Mouse (Mus musculus) large intestine, adult 2 months (tissue): ENCODE results near the gene Fignl1. TPM values are rescaled to one million over a fixed set of nuclear protein-coding genes. Genes with fewer than 3 reads are reported as not detected.

ENCODE experiments used
- DNase-seq: peaks from one replicate; pipeline ENCODE4 v3.0.0-alpha.2; 2012; ENCODE audit warnings: low read depth, low spot score
- WGBS: fragments of 180-500 bp; shearing (Covaris S2); methylation state at CpG from one replicate; pipeline ENCODE4 v1.1.7; 2018; 5-methylcytosine and 5-hydroxymethylcytosine counted together
- polyA plus RNA-seq: library from polyadenylated mRNA; depleted of rRNA; stranded (reverse); fragments of >200 nt; gene quantifications from 2 replicates; pipeline ENCODE4 v1.2.3, GENCODE M21; 2012

The Fignl1 gene
- polyA plus RNA-seq, 1 experiment: 3.0 TPM

- no peak for DNase-seq
- 88% methylated on average over 6 of the region's 6 CpGs for WGBS
These were observed 10.0 kb upstream of the Fignl1 start for GRCm38 (mm10) chr11:11818797-11819196.

- WGBS: 83% methylated on average over 3 of the region's 3 CpGs
- no peak for DNase-seq
These were observed 7.0 kb upstream of the Fignl1 start for GRCm38 (mm10) chr11:11815737-11816136.

- DNase-seq: no peak
- WGBS: 26% methylated on average over 9 of the region's 9 CpGs
These were observed 3.2 kb upstream of the Fignl1 start for GRCm38 (mm10) chr11:11811906-11812480.

GRCm38 (mm10) chr11:11809404-11810175, 828 bp upstream of the Fignl1 start:
- no peak for DNase-seq
- WGBS: 19% methylated on average over 11 of the region's 11 CpGs

- WGBS: 3% methylated on average over 25 of the region's 25 CpGs
- no peak for DNase-seq
These were observed 535 bp downstream of the Fignl1 start for GRCm38 (mm10) chr11:11808035-11808819.

GRCm38 (mm10) chr11:11805951-11806350, 2.8 kb downstream of the Fignl1 start:
- DNase-seq: no peak
- 78% methylated on average over 4 of the region's 4 CpGs for WGBS

GRCm38 (mm10) chr11:11804421-11804820, 4.3 kb downstream of the Fignl1 start:
- 82% methylated on average over 5 of the region's 5 CpGs for WGBS
- DNase-seq: no peak

- DNase-seq: no peak
- WGBS: 91% methylated on average over 9 of the region's 9 CpGs
These were observed 7.7 kb downstream of the Fignl1 start for GRCm38 (mm10) chr11:11801067-11801466.

- DNase-seq: no peak
These were observed 8.5 kb downstream of the Fignl1 start for GRCm38 (mm10) chr11:11800304-11800703.

GRCm38 (mm10) chr11:11798690-11799089, 10.1 kb downstream of the Fignl1 start:
- 98% methylated on average over 1 of the region's 1 CpGs for WGBS
- DNase-seq: no peak

More at GRCm38 (mm10) chr11:11800304-11800703, 8.5 kb downstream of the Fignl1 start:
- 87% methylated on average over 3 of the region's 3 CpGs for WGBS

- 38% methylated on average over 1 of the region's 1 CpGs for WGBS
- no peak for DNase-seq
These were observed 14.1 kb downstream of the Fignl1 start for GRCm38 (mm10) chr11:11794626-11795025.

GRCm38 (mm10) chr11:11788521-11788974, 20.2 kb downstream of the Fignl1 start:
- 1% methylated on average over 8 of the region's 8 CpGs for WGBS

GRCm38 (mm10) chr11:11785457-11785856, 23.3 kb downstream of the Fignl1 start:
- no peak for DNase-seq
- WGBS: 50% methylated on average over 6 of the region's 6 CpGs

More at GRCm38 (mm10) chr11:11788521-11788974, 20.2 kb downstream of the Fignl1 start:
- DNase-seq: peak; percentile 43

GRCm38 (mm10) chr11:11781728-11782127, 27.0 kb downstream of the Fignl1 start:
- no peak for DNase-seq
- WGBS: 71% methylated on average over 8 of the region's 8 CpGs

- no peak for DNase-seq
- WGBS: 90% methylated on average over 6 of the region's 6 CpGs
These were observed 30.4 kb downstream of the Fignl1 start for GRCm38 (mm10) chr11:11778345-11778744.

GRCm38 (mm10) chr11:11777796-11778195, 31.0 kb downstream of the Fignl1 start:
- WGBS: 69% methylated on average over 2 of the region's 2 CpGs
- DNase-seq: no peak

- no peak for DNase-seq
- WGBS: 37% methylated on average over 3 of the region's 3 CpGs
These were observed 31.5 kb downstream of the Fignl1 start for GRCm38 (mm10) chr11:11777246-11777645.

- no peak for DNase-seq
- WGBS: 72% methylated on average over 7 of the region's 7 CpGs
These were observed 32.0 kb downstream of the Fignl1 start for GRCm38 (mm10) chr11:11776822-11777174.

GRCm38 (mm10) chr11:11776071-11776821, 32.5 kb downstream of the Fignl1 start:
- WGBS: 63% methylated on average over 4 of the region's 4 CpGs
- DNase-seq: no peak

GRCm38 (mm10) chr11:11774893-11775292, 33.9 kb downstream of the Fignl1 start:
- DNase-seq: no peak
- 86% methylated on average over 5 of the region's 5 CpGs for WGBS
